Mouse (Mus musculus) kidney, embryonic 15.5 days (tissue): ENCODE data around the gene Smyd3. TPM values are rescaled to one million over a fixed set of nuclear protein-coding genes. Genes with fewer than 3 reads are reported as not detected.
A peak's percentile ranks its signal among the peaks of the same experiment; 100 is the strongest.

Experiments
- ATAC-seq: fragments of 200-750 bp; cut with Nextera tagmentation; replicated peaks from 2 replicates; pipeline ENCODE4 v1.8.0; 2017; ENCODE audit warnings: moderate TSS enrichment; ENCODE audit not compliant: low FRiP score
- H3K27ac ChIP-seq: fragments of 300-500 bp; sonication (generic); 2 replicates; pipeline ENCODE4 v1.5.1; 2015; ENCODE audit warnings: mild to moderate bottlenecking, inconsistent platforms
- H3K27me3 ChIP-seq: fragments of 300-500 bp; sonication (generic); 2 replicates; pipeline ENCODE4 v1.6.1; 2015; ENCODE audit warnings: inconsistent platforms
- H3K36me3 ChIP-seq: fragments of 300-500 bp; sonication (generic); 2 replicates; pipeline ENCODE4 v1.6.1; 2015; ENCODE audit warnings: inconsistent platforms
- H3K4me1 ChIP-seq: fragments of 300-500 bp; sonication (generic); 2 replicates; pipeline ENCODE4 v1.6.1; 2015; ENCODE audit warnings: inconsistent platforms
- H3K4me2 ChIP-seq: fragments of 300-500 bp; sonication (generic); 2 replicates; pipeline ENCODE4 v1.6.1; 2015; ENCODE audit warnings: moderate library complexity, mild to moderate bottlenecking, inconsistent platforms
- H3K4me3 ChIP-seq: fragments of 300-500 bp; sonication (generic); replicated peaks from 2 replicates; pipeline ENCODE4 v1.5.1; 2015; ENCODE audit warnings: mild to moderate bottlenecking, inconsistent platforms
- H3K9ac ChIP-seq: fragments of 300-500 bp; sonication (generic); 2 replicates; pipeline ENCODE4 v1.6.1; 2015; ENCODE audit warnings: mild to moderate bottlenecking, inconsistent platforms
- H3K9me3 ChIP-seq: fragments of 300-500 bp; sonication (generic); replicated peaks from 2 replicates; pipeline ENCODE4 v1.6.1; 2016; ENCODE audit warnings: inconsistent platforms
- WGBS: fragments of 180-500 bp; shearing (Covaris S2); methylation state at CpG from one replicate; pipeline ENCODE4 v1.1.7; 2015; ENCODE audit warnings: mixed read lengths; 5-methylcytosine and 5-hydroxymethylcytosine counted together
- polyA plus RNA-seq: library from polyadenylated mRNA; unstranded; fragments of >200 nt; fragmentation: Nextera tagmentation; extraction: Ambion mirVana; gene quantifications from 2 replicates; pipeline ENCODE4 v1.2.1, GENCODE M21; 2015

Smyd3 gene
- polyA plus RNA-seq, 1 experiment from 2014 or later, result 21.8 TPM

GRCm38 (mm10) chr1:179231777-179232661 lies 285.8 kb downstream of the Smyd3 start:
- Histone ChIP-seq H3K4me3 (no peak overlapping the region), H3K36me3 (no peaks in the 10 kb centered on the region), H3K27ac (peak overlapping the region; percentile 71), H3K27me3 (no peaks in the 10 kb centered on the region), H3K4me1 (peaks cover 28% of the 10 kb centered on the region), H3K9me3 (no peaks in the 10 kb centered on the region), H3K9ac (0 out of 2 replicates have a peak overlapping the region, but pooled peaks have one; percentile 8), H3K4me2 (no peak overlapping the region)
- ATAC-seq, result peak; percentile 40
- WGBS, result 24% methylated on average over 13 of the region's 13 CpGs

GRCm38 (mm10) chr1:179229515-179229914 lies 288.3 kb downstream of the Smyd3 start:
- Histone ChIP-seq H3K4me3 (no peak overlapping the region), H3K4me1 (peaks cover 14% of the 10 kb centered on the region), H3K9me3 (no peaks in the 10 kb centered on the region), H3K4me2 (no peak overlapping the region), H3K27ac (no peak overlapping the region), H3K36me3 (no peaks in the 10 kb centered on the region), H3K9ac (no peak overlapping the region), H3K27me3 (no peaks in the 10 kb centered on the region)
- 70% methylated on average over 3 of the region's 3 CpGs for WGBS
- ATAC-seq, result no peak

GRCm38 (mm10) chr1:179220290-179220689 lies 297.6 kb downstream of the Smyd3 start:
- H3K27ac ChIP-seq, result no peak overlapping the region
- ATAC-seq, result no peak
- H3K27me3 ChIP-seq, result no peaks in the 10 kb centered on the region
- no peak overlapping the region for H3K4me3 ChIP-seq
- no peak overlapping the region for H3K4me2 ChIP-seq
- no peak overlapping the region for H3K9ac ChIP-seq
- peaks cover 15% of the 10 kb centered on the region for H3K4me1 ChIP-seq
- no peaks in the 10 kb centered on the region for H3K9me3 ChIP-seq
- 45% methylated on average over 1 of the region's 1 CpGs for WGBS
- H3K36me3 ChIP-seq, result no peaks in the 10 kb centered on the region

- 50% methylated on average over 5 of the region's 5 CpGs for WGBS
- Histone ChIP-seq H3K27me3 (no peaks in the 10 kb centered on the region), H3K4me1 (peaks cover 36% of the 10 kb centered on the region), H3K9ac (no peak overlapping the region), H3K9me3 (no peaks in the 10 kb centered on the region), H3K4me3 (no peak overlapping the region), H3K27ac (no peak overlapping the region), H3K36me3 (no peaks in the 10 kb centered on the region), H3K4me2 (no peak overlapping the region)
- ATAC-seq, result no peak
These were observed 299.8 kb downstream of the Smyd3 start for GRCm38 (mm10) chr1:179218061-179218460.

- H3K4me2 ChIP-seq, result no peak overlapping the region
- H3K4me1 ChIP-seq, result peaks cover 43% of the 10 kb centered on the region
- H3K9me3 ChIP-seq, result no peaks in the 10 kb centered on the region
- ATAC-seq, result no peak
- no peak overlapping the region for H3K4me3 ChIP-seq
- no peaks in the 10 kb centered on the region for H3K36me3 ChIP-seq
- H3K9ac ChIP-seq, result no peak overlapping the region
- H3K27ac ChIP-seq, result peak overlapping the region; percentile 37; the same call in 1 of the 2 replicates
- no peaks in the 10 kb centered on the region for H3K27me3 ChIP-seq
- 42% methylated on average over 4 of the region's 4 CpGs for WGBS
These were observed 300.8 kb downstream of the Smyd3 start for GRCm38 (mm10) chr1:179217036-179217435.

GRCm38 (mm10) chr1:179213381-179213780 lies 304.5 kb downstream of the Smyd3 start:
- Histone ChIP-seq H3K4me3 (no peak overlapping the region), H3K4me2 (no peak overlapping the region), H3K4me1 (peaks cover 47% of the 10 kb centered on the region), H3K36me3 (no peaks in the 10 kb centered on the region), H3K9me3 (no peaks in the 10 kb centered on the region), H3K27me3 (no peaks in the 10 kb centered on the region), H3K9ac (no peak overlapping the region), H3K27ac (0 out of 2 replicates have a peak overlapping the region, but pooled peaks have one; percentile 62)
- WGBS, result 80% methylated on average over 9 of the region's 9 CpGs
- ATAC-seq, result 0 out of 2 replicates have a peak, but pooled peaks have one; percentile 24

- no peak for ATAC-seq
- Histone ChIP-seq H3K27ac (peak overlapping the region; percentile 62), H3K9ac (no peak overlapping the region), H3K9me3 (no peaks in the 10 kb centered on the region), H3K4me3 (no peak overlapping the region), H3K4me1 (peaks cover 51% of the 10 kb centered on the region), H3K36me3 (no peaks in the 10 kb centered on the region), H3K27me3 (no peaks in the 10 kb centered on the region), H3K4me2 (no peak overlapping the region)
- WGBS, result 38% methylated on average over 7 of the region's 7 CpGs
These were observed 305.5 kb downstream of the Smyd3 start for GRCm38 (mm10) chr1:179212295-179212694.

GRCm38 (mm10) chr1:179211313-179211712 lies 306.5 kb downstream of the Smyd3 start:
- no peak for ATAC-seq
- 79% methylated on average over 4 of the region's 4 CpGs for WGBS

GRCm38 (mm10) chr1:179207846-179208595 lies 309.8 kb downstream of the Smyd3 start:
- no peak for ATAC-seq

More at GRCm38 (mm10) chr1:179211313-179211712, 306.5 kb downstream of the Smyd3 start:
- Histone ChIP-seq H3K9ac (no peak overlapping the region), H3K27ac (no peak overlapping the region), H3K36me3 (no peaks in the 10 kb centered on the region), H3K4me2 (no peak overlapping the region), H3K9me3 (no peaks in the 10 kb centered on the region), H3K27me3 (no peaks in the 10 kb centered on the region), H3K4me3 (no peak overlapping the region), H3K4me1 (peaks cover 50% of the 10 kb centered on the region)

GRCm38 (mm10) chr1:179207180-179207741 lies 310.6 kb downstream of the Smyd3 start:
- Histone ChIP-seq H3K4me3 (no peak overlapping the region), H3K9me3 (no peaks in the 10 kb centered on the region), H3K4me1 (peaks cover 39% of the 10 kb centered on the region), H3K36me3 (no peaks in the 10 kb centered on the region), H3K27ac (0 out of 2 replicates have a peak overlapping the region, but pooled peaks have one; percentile 14), H3K4me2 (no peak overlapping the region), H3K27me3 (no peaks in the 10 kb centered on the region), H3K9ac (no peak overlapping the region)
- WGBS, result 20% methylated on average over 9 of the region's 9 CpGs
- ATAC-seq, result peak; percentile 88

More at GRCm38 (mm10) chr1:179207846-179208595, 309.8 kb downstream of the Smyd3 start:
- 42% methylated on average over 12 of the region's 12 CpGs for WGBS
- H3K27ac ChIP-seq, result 0 out of 2 replicates have a peak overlapping the region, but pooled peaks have one; percentile 15
- H3K4me2 ChIP-seq, result no peak overlapping the region
- no peaks in the 10 kb centered on the region for H3K9me3 ChIP-seq
- H3K9ac ChIP-seq, result no peak overlapping the region
- peaks cover 46% of the 10 kb centered on the region for H3K4me1 ChIP-seq
- no peaks in the 10 kb centered on the region for H3K27me3 ChIP-seq
- H3K4me3 ChIP-seq, result no peak overlapping the region
- H3K36me3 ChIP-seq, result no peaks in the 10 kb centered on the region

GRCm38 (mm10) chr1:179198517-179199200 lies 319.2 kb downstream of the Smyd3 start:
- WGBS, result 82% methylated on average over 9 of the region's 9 CpGs
- Histone ChIP-seq H3K27ac (peak overlapping the region; percentile 84), H3K9me3 (no peaks in the 10 kb centered on the region), H3K4me2 (no peak overlapping the region), H3K36me3 (no peaks in the 10 kb centered on the region), H3K27me3 (no peaks in the 10 kb centered on the region), H3K4me3 (no peak overlapping the region), H3K4me1 (peaks cover 27% of the 10 kb centered on the region), H3K9ac (no peak overlapping the region)
- no peak for ATAC-seq
